Mouse (Mus musculus): Measurements from ENCODE around the gene Cd55. TPM values are rescaled to one million over a fixed set of nuclear protein-coding genes. Genes with fewer than 3 reads are reported as not detected.

Gene Cd55
- total RNA-seq (2014; rRNA removed) = 10.0 and 11.5 TPM in 2 replicates
- 13.5 and 13.7 TPM in 2 replicates for polyA plus RNA-seq (2015; fragmentation: Nextera tagmentation; extraction: Ambion mirVana)

- Histone ChIP-seq H3K4me3 (ENCODE audit: low read length) (peak within 1 kb of the TSS; percentile 60), H3K36me3 (ENCODE audit: insufficient read depth, low read length) (no peaks in the 10 kb centered on the region), H3K9me3 (ENCODE audit: low read length) (no peaks in the 10 kb centered on the region), H3K9ac (replicated peaks; ENCODE audit: low read length) (peak within 1 kb of the TSS; percentile 72), H3K27me3 (ENCODE audit: insufficient read depth, low read length) (no peaks in the 10 kb centered on the region), H3K27ac (peak within 1 kb of the TSS; percentile 80), H3K4me2 (ENCODE audit: low read depth, low read length) (peak within 1 kb of the TSS; percentile 74), H3K4me1 (ENCODE audit: insufficient read depth, low read length) (no peaks in the 10 kb centered on the region)
- TF ChIP-seq CTCF (IDR thresholded peaks at IDR 0.05; ENCODE audit: low read depth) = peak; percentile 94
- ATAC-seq (peak; percentile 95), DNase-seq (ENCODE audit: low spot score) (peak; percentile 92)
- WGBS = under 1% methylated on average over 44 of the region's 45 CpGs
Measured at GRCm38 (mm10) chr1:130462084-130462861, at the start of gene Cd55. Cd55 (minus strand) TSS chr1:130462744.

- Histone ChIP-seq H3K4me2 (ENCODE audit: low read depth, low read length) (no peak overlapping the region), H3K4me1 (ENCODE audit: insufficient read depth, low read length) (no peaks in the 10 kb centered on the region), H3K4me3 (ENCODE audit: low read length) (no peak overlapping the region), H3K9ac (replicated peaks; ENCODE audit: low read length) (no peak overlapping the region), H3K9me3 (ENCODE audit: low read length) (no peaks in the 10 kb centered on the region), H3K36me3 (ENCODE audit: insufficient read depth, low read length) (no peaks in the 10 kb centered on the region), H3K27me3 (ENCODE audit: insufficient read depth, low read length) (no peaks in the 10 kb centered on the region), H3K27ac (no peak overlapping the region)
- no peak for TF ChIP-seq CTCF (IDR thresholded peaks at IDR 0.05; ENCODE audit: low read depth)
- ATAC-seq (no peak), DNase-seq (ENCODE audit: low spot score) (no peak)
- 89% methylated on average over 3 of the region's 3 CpGs for WGBS
Measured at GRCm38 (mm10) chr1:130511823-130512370, 49.4 kb upstream of the Cd55 start.

- ATAC-seq (no peak), DNase-seq (ENCODE audit: low spot score) (no peak)
- 49% methylated on average over 2 of the region's 2 CpGs for WGBS
- no peak overlapping the region for H3K4me2 ChIP-seq (ENCODE audit: low read depth, low read length)
- H3K4me3 ChIP-seq (ENCODE audit: low read length) = no peak overlapping the region
- H3K4me1 ChIP-seq (ENCODE audit: insufficient read depth, low read length) = no peaks in the 10 kb centered on the region
- no peak for TF ChIP-seq CTCF (IDR thresholded peaks at IDR 0.05; ENCODE audit: low read depth)
- H3K9me3 ChIP-seq (ENCODE audit: low read length) = no peaks in the 10 kb centered on the region
- H3K27ac ChIP-seq = no peak overlapping the region
- H3K36me3 ChIP-seq (ENCODE audit: insufficient read depth, low read length) = no peaks in the 10 kb centered on the region
- no peak overlapping the region for H3K9ac ChIP-seq (replicated peaks; ENCODE audit: low read length)
- no peaks in the 10 kb centered on the region for H3K27me3 ChIP-seq (ENCODE audit: insufficient read depth, low read length)
Measured at GRCm38 (mm10) chr1:130508957-130509350, 46.4 kb upstream of the Cd55 start.

- Histone ChIP-seq H3K27me3 (ENCODE audit: insufficient read depth, low read length) (no peaks in the 10 kb centered on the region), H3K4me2 (ENCODE audit: low read depth, low read length) (no peak overlapping the region), H3K36me3 (ENCODE audit: insufficient read depth, low read length) (no peaks in the 10 kb centered on the region), H3K27ac (no peak overlapping the region), H3K9me3 (ENCODE audit: low read length) (no peaks in the 10 kb centered on the region), H3K4me1 (ENCODE audit: insufficient read depth, low read length) (no peaks in the 10 kb centered on the region), H3K4me3 (ENCODE audit: low read length) (no peak overlapping the region), H3K9ac (replicated peaks; ENCODE audit: low read length) (no peak overlapping the region)
- ATAC-seq (no peak), DNase-seq (ENCODE audit: low spot score) (no peak)
- 71% methylated on average over 6 of the region's 6 CpGs for WGBS
- TF ChIP-seq CTCF (IDR thresholded peaks at IDR 0.05; ENCODE audit: low read depth) = no peak
Measured at GRCm38 (mm10) chr1:130508030-130508956, 45.7 kb upstream of the Cd55 start.

- H3K4me1 ChIP-seq (ENCODE audit: insufficient read depth, low read length) = no peaks in the 10 kb centered on the region
- no peak overlapping the region for H3K9ac ChIP-seq (replicated peaks; ENCODE audit: low read length)
- H3K9me3 ChIP-seq (ENCODE audit: low read length) = no peaks in the 10 kb centered on the region
- no peak for TF ChIP-seq CTCF (IDR thresholded peaks at IDR 0.05; ENCODE audit: low read depth)
- ATAC-seq (no peak), DNase-seq (ENCODE audit: low spot score) (no peak)
- WGBS = 75% methylated on average over 2 of the region's 2 CpGs
- H3K4me3 ChIP-seq (ENCODE audit: low read length) = no peak overlapping the region
- H3K4me2 ChIP-seq (ENCODE audit: low read depth, low read length) = no peak overlapping the region
- no peak overlapping the region for H3K27ac ChIP-seq
- H3K36me3 ChIP-seq (ENCODE audit: insufficient read depth, low read length) = no peaks in the 10 kb centered on the region
- no peaks in the 10 kb centered on the region for H3K27me3 ChIP-seq (ENCODE audit: insufficient read depth, low read length)
Measured at GRCm38 (mm10) chr1:130507408-130507807, 44.9 kb upstream of the Cd55 start.

- 83% methylated on average over 2 of the region's 2 CpGs for WGBS
- DNase-seq (ENCODE audit: low spot score) (no peak), ATAC-seq (no peak)
- H3K4me3 ChIP-seq (ENCODE audit: low read length) = no peak overlapping the region
- no peaks in the 10 kb centered on the region for H3K27me3 ChIP-seq (ENCODE audit: insufficient read depth, low read length)
- H3K9ac ChIP-seq (replicated peaks; ENCODE audit: low read length) = no peak overlapping the region
- H3K4me2 ChIP-seq (ENCODE audit: low read depth, low read length) = no peak overlapping the region
- no peak overlapping the region for H3K27ac ChIP-seq
- no peaks in the 10 kb centered on the region for H3K9me3 ChIP-seq (ENCODE audit: low read length)
- TF ChIP-seq CTCF (IDR thresholded peaks at IDR 0.05; ENCODE audit: low read depth) = no peak
- no peaks in the 10 kb centered on the region for H3K36me3 ChIP-seq (ENCODE audit: insufficient read depth, low read length)
- no peaks in the 10 kb centered on the region for H3K4me1 ChIP-seq (ENCODE audit: insufficient read depth, low read length)
Measured at GRCm38 (mm10) chr1:130499962-130500361, 37.4 kb upstream of the Cd55 start.

Measured in hindbrain, postnatal 0 days (tissue).